Mouse (Mus musculus) skeletal muscle tissue, adult 2 months (tissue): ENCODE results near the gene Six5.

Experiments
- DNase-seq: peaks from one replicate; pipeline ENCODE4 v3.0.0-alpha.2; 2012; ENCODE audit warnings: low read depth, low spot score

Six5 gene

GRCm38 (mm10) chr7:19147497-19148045, 53.2 kb downstream of the Six5 start:
- DNase-seq, result no peak
